Mouse (Mus musculus) heart, embryonic 12.5 days (tissue): ENCODE data around the gene Jsrp1. TPM values are rescaled to one million over a fixed set of nuclear protein-coding genes. Genes with fewer than 3 reads are reported as not detected.

Experiments
- ATAC-seq: fragments of 200-750 bp; cut with Nextera tagmentation; 2 replicates; pipeline ENCODE4 v1.8.0; 2017; ENCODE audit warnings: moderate TSS enrichment, moderate library complexity; ENCODE audit not compliant: insufficient number of reproducible peaks, low FRiP score
- H3K27ac ChIP-seq: fragments of 300-500 bp; sonication (generic); 2 replicates; pipeline ENCODE4 v1.5.1; 2016; ENCODE audit warnings: mild to moderate bottlenecking, moderate library complexity; ENCODE audit not compliant: poor library complexity, severe bottlenecking
- H3K27me3 ChIP-seq: fragments of 300-500 bp; sonication (generic); replicated peaks from 2 replicates; pipeline ENCODE4 v1.6.1; 2016; ENCODE audit warnings: mild to moderate bottlenecking, moderate library complexity
- H3K36me3 ChIP-seq: fragments of 300-500 bp; sonication (generic); 2 replicates; pipeline ENCODE4 v1.6.1; 2016; ENCODE audit warnings: mild to moderate bottlenecking, moderate library complexity
- H3K4me1 ChIP-seq: fragments of 300-500 bp; sonication (generic); replicated peaks from 2 replicates; pipeline ENCODE4 v1.6.1; 2016; ENCODE audit warnings: mild to moderate bottlenecking
- H3K4me2 ChIP-seq: fragments of 300-500 bp; sonication (generic); 2 replicates; pipeline ENCODE4 v1.6.1; 2016; ENCODE audit warnings: mild to moderate bottlenecking, moderate library complexity
- H3K4me3 ChIP-seq: fragments of 300-500 bp; sonication (generic); 2 replicates; pipeline ENCODE4 v1.5.1; 2016; ENCODE audit warnings: mild to moderate bottlenecking
- H3K9ac ChIP-seq: fragments of 300-500 bp; sonication (generic); 2 replicates; pipeline ENCODE4 v1.6.1; 2016; ENCODE audit warnings: mild to moderate bottlenecking, moderate library complexity
- H3K9me3 ChIP-seq: fragments of 300-500 bp; sonication (generic); replicated peaks from 2 replicates; pipeline ENCODE4 v1.6.1; 2016; ENCODE audit warnings: mild to moderate bottlenecking, moderate library complexity
- WGBS: fragments of 180-500 bp; shearing (Covaris S2); methylation state at CpG from one replicate; pipeline ENCODE4 v1.1.7; 2016; 5-methylcytosine and 5-hydroxymethylcytosine counted together
- polyA plus RNA-seq: library from polyadenylated mRNA; unstranded; fragments of >200 nt; fragmentation: Nextera tagmentation; extraction: Ambion mirVana; gene quantifications from 2 replicates; pipeline ENCODE4 v1.2.1, GENCODE M21; 2016

Gene Jsrp1
- polyA plus RNA-seq, 1 experiment from 2014 or later, result 6.7 TPM

DNA sequence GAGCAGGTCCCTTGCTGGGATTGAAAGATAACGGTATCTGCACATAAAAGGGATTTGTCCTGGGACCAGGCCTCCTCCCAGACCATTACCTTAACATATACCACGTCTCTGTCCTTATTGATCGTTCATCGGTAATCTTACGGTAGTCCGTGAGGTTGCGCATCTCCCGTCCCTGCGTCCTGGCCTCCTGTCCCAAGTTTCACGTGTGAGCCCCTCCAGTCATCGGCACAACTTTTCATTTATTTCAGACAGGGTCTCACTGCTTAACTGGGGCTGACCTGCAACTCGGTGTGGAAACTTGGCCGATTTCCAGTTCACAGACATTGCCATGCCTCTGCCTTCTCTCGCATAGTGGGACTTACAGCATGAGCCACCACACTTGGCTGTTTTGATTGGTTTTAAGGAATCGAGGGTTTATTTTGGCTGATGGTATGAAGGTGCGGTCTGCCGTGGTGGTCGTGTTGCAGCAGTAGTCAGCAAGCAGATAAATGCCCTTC lies 14.2 kb downstream of the Jsrp1 start:
- Histone ChIP-seq H3K27ac (peak overlapping the region; percentile 94), H3K36me3 (peaks cover 66% of the 10 kb centered on the region), H3K27me3 (no peaks in the 10 kb centered on the region), H3K4me3 (peak overlapping the region; percentile 87), H3K9me3 (no peaks in the 10 kb centered on the region), H3K9ac (peak overlapping the region; percentile 96), H3K4me2 (peak overlapping the region; percentile 93), H3K4me1 (peaks cover 27% of the 10 kb centered on the region)
- 2% methylated on average over 18 of the region's 18 CpGs for WGBS
- ATAC-seq, result no peak

DNA sequence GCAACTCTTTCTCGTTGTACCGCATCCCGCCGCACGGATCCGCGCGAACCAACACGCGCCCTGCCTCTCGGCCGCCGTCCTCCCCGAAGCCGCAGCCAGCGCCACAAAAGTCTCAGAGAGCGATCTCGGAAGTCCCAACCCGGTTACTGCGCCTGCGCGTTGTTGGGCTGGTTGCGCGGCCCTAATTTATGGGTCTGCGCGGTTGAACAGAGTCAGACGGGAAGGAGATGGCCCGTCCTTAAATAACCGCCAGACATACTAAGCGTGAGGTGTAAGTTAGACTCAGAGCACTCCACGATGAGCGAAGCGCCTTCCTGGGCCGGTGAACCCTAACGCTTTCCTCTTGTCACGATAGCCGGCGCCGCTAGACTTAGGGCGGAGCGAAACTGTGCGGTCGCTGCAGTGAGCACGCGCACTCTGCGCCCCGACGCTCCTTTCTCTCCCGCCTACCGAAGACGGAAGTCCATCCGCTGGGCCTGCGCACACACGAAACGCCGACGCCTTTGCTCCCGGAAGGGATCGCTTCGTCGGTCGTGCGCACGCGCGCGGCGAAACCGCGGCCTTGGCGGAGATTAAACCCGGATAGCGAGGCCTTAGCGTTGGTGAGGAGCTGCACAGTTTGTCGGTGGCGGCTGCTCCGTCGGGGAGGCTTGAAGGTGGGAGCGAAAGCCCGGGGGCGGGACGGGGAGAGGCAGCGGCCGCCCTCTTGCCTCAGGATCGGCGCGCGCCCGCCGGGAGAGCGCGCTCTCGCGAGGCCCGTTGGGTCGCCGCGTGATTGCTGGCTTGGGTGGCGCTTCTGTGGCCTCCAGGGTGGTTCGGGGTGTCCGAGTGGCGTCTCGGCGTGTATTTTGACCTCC lies 14.9 kb downstream of the Jsrp1 start, which contains the start of the genes Sf3a2 and Plekhj1:
Gene Sf3a2 (plus strand): TSS at position 49 of the 857 bp plus-strand sequence.
Gene Plekhj1 (minus strand): TSS at position 477 of the 857 bp plus-strand sequence.
- H3K4me3 ChIP-seq, result peak within 1 kb of the TSS; percentile 87
- no peaks in the 10 kb centered on the region for H3K27me3 ChIP-seq
- peaks cover 66% of the 10 kb centered on the region for H3K36me3 ChIP-seq
- H3K9me3 ChIP-seq, result no peaks in the 10 kb centered on the region
- H3K27ac ChIP-seq, result peak within 1 kb of the TSS; percentile 94
- H3K9ac ChIP-seq, result peak within 1 kb of the TSS; percentile 96
- peak within 1 kb of the TSS; percentile 93 for H3K4me2 ChIP-seq
- under 1% methylated on average over 101 of the region's 104 CpGs for WGBS
- ATAC-seq, result peak; percentile 90
- peaks cover 27% of the 10 kb centered on the region for H3K4me1 ChIP-seq

DNA sequence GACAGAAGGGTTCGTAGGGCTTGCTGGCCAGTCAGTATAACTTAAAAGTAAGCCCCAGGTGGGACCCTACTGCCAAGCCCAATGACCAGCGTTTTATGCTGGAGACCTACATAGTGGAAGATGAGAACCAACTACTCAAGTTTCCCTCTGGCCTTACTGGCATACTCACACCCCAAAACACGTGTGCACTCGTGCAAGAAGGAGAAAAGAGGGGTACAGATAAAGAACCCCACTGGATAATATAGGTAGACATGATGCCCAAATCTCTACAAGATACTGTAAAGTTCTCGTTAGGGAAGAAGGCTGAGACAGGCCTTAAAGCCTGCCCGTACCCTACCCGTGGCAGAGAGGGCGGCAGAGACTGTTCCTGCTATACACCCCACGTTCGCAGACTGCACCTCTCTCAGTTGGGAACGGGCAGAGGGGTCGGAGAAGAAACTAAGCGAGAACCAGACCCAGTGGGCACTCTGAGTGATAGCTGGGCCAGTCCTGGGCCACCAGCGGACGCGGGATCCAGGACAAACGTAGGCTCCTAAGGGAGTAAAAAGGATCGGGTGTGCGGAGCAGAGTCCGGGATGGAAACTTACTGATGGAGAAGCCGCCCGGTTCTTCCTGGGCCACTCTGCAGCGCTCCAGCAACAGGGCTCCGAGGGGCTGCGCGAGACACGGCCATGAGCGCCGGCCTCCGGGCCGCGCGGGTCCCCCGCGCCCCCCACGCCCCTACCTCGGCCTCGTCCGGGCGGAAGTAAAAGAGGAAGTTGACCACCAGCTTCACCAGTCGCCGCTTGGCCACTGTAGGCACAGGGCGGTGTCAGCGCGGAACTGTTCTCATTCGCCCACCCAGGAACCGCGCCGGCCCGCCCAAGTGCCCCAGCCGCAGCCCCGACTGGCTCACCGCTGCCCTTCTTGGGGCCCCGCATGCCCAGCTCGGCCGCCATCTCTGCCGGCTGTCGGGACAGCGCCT lies 15.8 kb downstream of the Jsrp1 start:
- Histone ChIP-seq H3K36me3 (peaks cover 66% of the 10 kb centered on the region), H3K9me3 (no peaks in the 10 kb centered on the region), H3K4me1 (peaks cover 28% of the 10 kb centered on the region), H3K9ac (peak overlapping the region; percentile 96), H3K27ac (peak overlapping the region; percentile 94), H3K4me2 (peak overlapping the region; percentile 93), H3K4me3 (peak overlapping the region; percentile 87), H3K27me3 (no peaks in the 10 kb centered on the region)
- WGBS, result 3% methylated on average over 59 of the region's 59 CpGs
- peak; percentile 63 for ATAC-seq

GRCm38 (mm10) chr10:80796307-80796848 lies 16.9 kb downstream of the Jsrp1 start:
- peaks cover 66% of the 10 kb centered on the region for H3K36me3 ChIP-seq
- no peak for ATAC-seq
- H3K27ac ChIP-seq, result no peak overlapping the region
- peak overlapping the region; percentile 93 for H3K4me2 ChIP-seq
- H3K4me1 ChIP-seq, result peaks cover 39% of the 10 kb centered on the region
- H3K9me3 ChIP-seq, result no peaks in the 10 kb centered on the region
- H3K4me3 ChIP-seq, result peak overlapping the region; percentile 87
- no peaks in the 10 kb centered on the region for H3K27me3 ChIP-seq
- peak overlapping the region; percentile 96 for H3K9ac ChIP-seq
- WGBS, result 83% methylated on average over 9 of the region's 9 CpGs

DNA sequence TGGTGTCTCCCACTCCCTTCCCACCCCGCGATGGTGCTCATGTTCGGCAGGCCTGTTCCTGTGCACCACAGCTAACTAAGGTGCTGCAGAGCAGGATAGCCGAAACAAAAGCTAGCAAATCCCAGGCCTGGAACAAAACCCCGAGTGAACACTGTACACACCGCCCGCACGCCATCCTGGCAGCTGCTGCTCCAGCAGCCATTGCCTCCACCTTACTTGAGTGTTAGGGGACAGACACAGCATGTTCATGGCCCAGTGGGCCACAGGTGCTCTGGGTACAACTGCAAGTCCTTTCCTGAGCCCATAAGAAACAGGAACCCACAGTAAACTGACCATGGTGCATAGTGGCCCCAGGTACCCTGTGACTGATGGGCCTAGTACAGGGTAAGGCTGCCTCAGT lies 18.5 kb downstream of the Jsrp1 start:
- 91% methylated on average over 8 of the region's 8 CpGs for WGBS
- Histone ChIP-seq H3K4me2 (no peak overlapping the region), H3K9me3 (no peaks in the 10 kb centered on the region), H3K27ac (no peak overlapping the region), H3K27me3 (no peaks in the 10 kb centered on the region), H3K4me1 (peaks cover 43% of the 10 kb centered on the region), H3K9ac (no peak overlapping the region), H3K4me3 (no peak overlapping the region), H3K36me3 (peaks cover 67% of the 10 kb centered on the region)
- no peak for ATAC-seq

- Histone ChIP-seq H3K9me3 (no peaks in the 10 kb centered on the region), H3K4me1 (peaks cover 38% of the 10 kb centered on the region), H3K9ac (no peak overlapping the region), H3K27me3 (no peaks in the 10 kb centered on the region), H3K27ac (no peak overlapping the region), H3K36me3 (peaks cover 76% of the 10 kb centered on the region), H3K4me2 (no peak overlapping the region), H3K4me3 (no peak overlapping the region)
- no peak for ATAC-seq
- 88% methylated on average over 4 of the region's 4 CpGs for WGBS
Observed at GRCm38 (mm10) chr10:80793803-80794202, 19.5 kb downstream of the Jsrp1 start.

DNA sequence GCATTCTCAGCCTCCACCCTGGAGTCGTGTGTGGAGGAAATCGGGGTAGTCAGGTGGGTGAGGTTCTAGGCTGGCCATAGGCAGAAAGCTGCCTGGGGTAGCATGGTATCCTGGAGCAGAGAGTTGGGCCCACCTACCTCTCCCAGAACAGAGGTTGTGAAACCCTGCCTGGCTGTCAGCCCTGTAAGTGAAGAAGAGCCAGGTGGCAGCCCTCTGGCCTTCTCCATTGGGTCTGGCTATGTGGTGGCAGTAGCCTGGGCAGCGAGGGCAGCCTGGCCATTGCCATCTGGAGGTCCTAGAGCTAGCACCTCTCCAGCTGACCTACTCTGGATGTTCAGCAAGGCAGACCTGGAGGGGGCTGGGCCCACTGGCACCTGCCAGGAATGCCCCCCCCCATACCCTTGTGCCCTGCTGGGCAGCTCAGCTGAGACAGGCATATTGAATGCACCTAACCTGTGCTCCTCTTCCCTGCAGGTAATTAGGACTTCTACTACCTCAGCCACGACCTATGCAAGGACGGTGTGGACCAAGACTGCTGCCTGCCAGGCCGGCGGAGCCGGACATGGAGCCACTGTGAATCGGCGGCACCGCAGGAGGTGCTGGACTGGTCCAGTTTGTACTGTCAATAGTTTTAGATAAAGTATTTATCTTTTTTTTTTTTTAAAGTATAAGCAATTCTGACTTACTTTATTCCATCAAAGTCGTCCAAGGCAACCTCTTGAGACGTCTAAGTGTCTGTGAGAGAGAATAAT lies 20.1 kb downstream of the Jsrp1 start:
- Histone ChIP-seq H3K27me3 (no peaks in the 10 kb centered on the region), H3K9me3 (no peaks in the 10 kb centered on the region), H3K4me3 (no peak overlapping the region), H3K4me2 (no peak overlapping the region), H3K36me3 (peaks cover 81% of the 10 kb centered on the region), H3K4me1 (peaks cover 38% of the 10 kb centered on the region), H3K9ac (no peak overlapping the region), H3K27ac (no peak overlapping the region)
- no peak for ATAC-seq
- WGBS, result 91% methylated on average over 13 of the region's 13 CpGs

DNA sequence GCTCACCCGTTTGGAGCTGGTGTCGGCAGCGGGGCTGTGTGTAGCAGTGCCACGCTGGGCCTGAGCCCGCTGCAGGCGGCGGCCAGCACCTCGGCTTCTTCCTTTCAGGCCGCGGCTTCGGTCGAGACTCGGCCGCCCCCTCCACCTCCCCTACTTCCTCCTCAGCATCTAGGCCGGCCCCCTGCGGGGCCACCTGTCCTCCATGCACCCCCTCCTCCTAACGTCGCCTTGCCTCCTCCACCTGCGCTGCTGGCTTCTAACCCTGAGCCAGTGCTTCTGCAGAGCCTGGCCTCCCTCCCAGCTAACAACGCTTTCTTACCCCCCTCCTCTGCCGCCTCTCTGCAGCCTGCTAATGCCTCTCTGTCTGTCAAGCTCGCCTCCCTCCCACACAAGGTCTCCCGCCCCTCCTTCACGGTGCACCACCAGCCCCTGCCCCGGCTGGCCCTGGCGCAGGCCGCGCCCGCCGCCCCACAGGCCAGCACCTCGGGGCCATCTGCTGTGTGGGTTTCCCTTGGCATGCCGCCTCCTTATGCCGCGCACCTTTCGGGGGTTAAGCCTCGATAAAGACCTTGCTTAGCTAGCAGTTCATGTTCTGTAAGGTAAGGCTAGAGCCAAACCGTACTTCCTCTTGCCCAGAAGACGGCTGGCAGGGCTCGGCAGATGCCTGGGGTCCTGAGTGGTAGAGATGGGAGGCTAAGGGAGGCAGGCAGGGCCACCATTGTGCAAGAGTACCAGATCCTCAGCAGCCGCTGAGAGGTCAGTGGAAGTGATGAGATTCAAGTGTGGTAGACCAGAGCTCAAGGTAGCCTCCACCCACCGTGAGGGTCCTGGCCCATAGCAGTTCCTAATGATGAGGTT lies 20.9 kb downstream of the Jsrp1 start:
- Histone ChIP-seq H3K4me1 (peaks cover 37% of the 10 kb centered on the region), H3K9me3 (no peaks in the 10 kb centered on the region), H3K27me3 (no peaks in the 10 kb centered on the region), H3K27ac (peak overlapping the region; percentile 65), H3K36me3 (peaks cover 90% of the 10 kb centered on the region), H3K9ac (peak overlapping the region; percentile 54; the same call in 1 of the 2 replicates), H3K4me3 (no peak overlapping the region), H3K4me2 (no peak overlapping the region; the same call in 1 of the 2 replicates)
- 0 out of 2 replicates have a peak, but pooled peaks have one; percentile 2 for ATAC-seq
- WGBS, result 68% methylated on average over 41 of the region's 41 CpGs

DNA sequence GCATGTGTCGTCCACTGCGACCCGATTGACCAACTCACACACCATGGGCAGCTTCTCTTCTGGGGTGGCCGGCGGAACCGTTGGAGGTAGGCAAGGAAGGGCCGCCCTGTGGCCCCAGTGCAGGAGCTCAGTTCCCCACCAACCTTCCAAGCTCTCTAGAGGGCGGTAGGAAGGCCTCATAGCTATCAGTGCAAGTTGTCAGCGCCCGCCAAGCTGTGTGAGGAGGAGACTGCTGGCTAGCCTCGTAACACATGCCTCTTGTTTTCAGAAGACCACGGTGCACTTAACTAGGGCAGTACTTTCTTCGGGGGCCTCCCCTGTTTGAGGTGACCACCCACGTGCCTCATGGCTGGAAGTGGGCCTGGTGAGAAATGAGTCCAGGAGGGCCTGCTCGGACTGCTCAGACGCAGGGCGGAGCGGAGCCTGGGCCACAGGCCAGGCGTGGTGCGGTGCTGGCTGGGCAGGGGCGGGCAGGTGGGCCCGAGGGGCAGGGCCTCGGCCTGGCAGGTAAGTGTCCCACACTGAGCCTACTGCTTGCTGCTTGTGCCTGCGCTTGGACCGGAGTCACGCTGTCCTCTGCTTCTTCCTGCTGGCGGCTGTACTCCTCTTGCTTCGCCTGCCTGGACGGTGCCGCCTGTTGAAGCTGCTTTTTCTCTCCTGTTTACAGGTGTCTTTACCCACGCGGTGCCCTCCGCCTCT lies 21.7 kb downstream of the Jsrp1 start:
- peaks cover 29% of the 10 kb centered on the region for H3K4me1 ChIP-seq
- no peak overlapping the region; the same call in 1 of the 2 replicates for H3K4me2 ChIP-seq
- H3K9me3 ChIP-seq, result no peaks in the 10 kb centered on the region
- peak; percentile 40; the same call in 1 of the 2 replicates for ATAC-seq
- H3K4me3 ChIP-seq, result no peak overlapping the region
- H3K9ac ChIP-seq, result peak overlapping the region; percentile 54; the same call in 1 of the 2 replicates
- peaks cover 97% of the 10 kb centered on the region for H3K36me3 ChIP-seq
- 62% methylated on average over 33 of the region's 33 CpGs for WGBS
- H3K27ac ChIP-seq, result peak overlapping the region; percentile 65
- H3K27me3 ChIP-seq, result no peaks in the 10 kb centered on the region
